Mouse (Mus musculus): ENCODE data around the gene Ngdn. TPM values are rescaled to one million over a fixed set of nuclear protein-coding genes. Genes with fewer than 3 reads are reported as not detected.

The Ngdn gene
- polyA plus RNA-seq, 1 experiment from 2014 or later, result 69.6 TPM

DNA sequence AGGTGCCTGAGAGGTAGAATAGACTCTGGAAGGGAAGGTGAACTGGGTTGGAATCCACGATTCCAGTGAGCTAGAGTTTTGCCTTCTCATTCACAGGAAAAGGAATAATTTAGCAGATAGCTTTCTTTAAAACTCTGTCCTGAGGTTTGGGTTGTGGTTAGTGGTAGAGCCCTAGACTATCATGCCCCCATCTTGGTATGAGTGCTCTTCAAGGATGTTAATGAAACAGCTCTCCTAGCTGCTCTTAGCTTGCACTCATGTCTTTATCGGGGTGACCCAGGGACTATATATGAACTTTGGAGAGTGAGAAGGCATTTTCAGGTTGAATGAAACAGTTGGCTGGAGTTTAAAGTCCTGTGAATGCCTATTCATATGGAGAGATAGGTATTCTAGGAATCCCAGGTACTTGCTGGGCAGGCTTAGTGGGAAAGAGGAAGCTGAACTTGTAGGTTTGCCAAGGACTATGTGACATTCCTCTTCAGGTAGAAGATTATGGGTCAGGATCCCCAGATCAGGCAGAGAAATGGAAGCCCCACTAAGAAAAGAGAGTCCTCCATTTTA, 32.8 kb downstream of the Ngdn start:
- Histone ChIP-seq H3K36me3 (no peaks in the 10 kb centered on the region), H3K27me3 (no peaks in the 10 kb centered on the region), H3K4me1 (0 out of 2 replicates have a peak, but pooled peaks cover 8% of the 10 kb centered on the region), H3K4me3 (no peak overlapping the region), H3K27ac (replicated peaks) (no peak overlapping the region), H3K9me3 (no peaks in the 10 kb centered on the region), H3K4me2 (replicated peaks) (no peak overlapping the region), H3K9ac (replicated peaks) (no peak overlapping the region)
- no peak for ATAC-seq (ENCODE audit: low FRiP score, low read depth)
- 86% methylated on average over 2 of the region's 2 CpGs for WGBS

DNA sequence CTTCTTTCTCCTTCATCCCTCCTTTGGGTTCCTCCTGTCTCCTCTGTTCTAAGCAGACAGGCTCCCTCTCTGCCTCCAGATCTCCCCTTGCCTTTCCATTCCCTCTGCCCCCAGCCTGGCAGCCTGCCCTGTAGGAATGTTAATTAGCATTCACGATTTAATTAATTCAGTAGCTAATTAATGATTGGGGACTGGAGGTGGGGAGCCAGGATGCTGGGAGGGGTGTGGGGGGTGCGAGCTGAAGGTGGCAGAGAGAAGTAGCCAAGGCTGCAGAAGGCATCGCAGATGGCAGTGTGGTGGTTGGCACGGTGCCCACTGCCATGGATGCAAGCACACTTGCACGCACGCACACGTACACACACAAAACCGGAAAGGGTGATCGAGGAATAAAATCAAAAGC, 37.2 kb downstream of the Ngdn start:
- WGBS, result 87% methylated on average over 9 of the region's 9 CpGs
- Histone ChIP-seq H3K27me3 (no peaks in the 10 kb centered on the region), H3K4me3 (no peak overlapping the region), H3K9me3 (no peaks in the 10 kb centered on the region), H3K27ac (replicated peaks) (0 out of 2 replicates have a peak overlapping the region, but pooled peaks have one; percentile 15), H3K4me2 (replicated peaks) (no peak overlapping the region), H3K36me3 (no peaks in the 10 kb centered on the region), H3K4me1 (peaks cover 21% of the 10 kb centered on the region; the same call in 1 of the 2 replicates), H3K9ac (replicated peaks) (no peak overlapping the region)
- peak; percentile 50 for ATAC-seq (ENCODE audit: low FRiP score, low read depth)

DNA sequence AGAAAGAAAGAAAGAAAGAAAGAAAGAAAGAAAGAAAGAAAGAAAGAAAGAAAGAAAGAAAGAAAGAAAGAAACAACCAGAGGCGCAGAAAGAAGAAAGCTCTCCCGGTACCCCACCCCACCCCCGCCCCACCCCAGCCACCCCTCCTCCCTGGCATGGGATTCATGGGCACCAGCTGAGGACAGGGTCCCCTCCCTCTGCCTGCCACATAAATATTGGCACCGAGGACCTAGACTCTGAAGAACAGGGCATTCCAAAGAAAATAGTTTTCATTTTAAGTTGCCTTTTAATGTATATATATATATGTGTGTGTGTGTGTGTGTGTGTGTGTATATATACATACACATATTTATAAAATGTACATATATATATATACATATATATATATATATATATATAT, 37.8 kb downstream of the Ngdn start:
- Histone ChIP-seq H3K9me3 (no peaks in the 10 kb centered on the region), H3K4me2 (replicated peaks) (no peak overlapping the region), H3K9ac (replicated peaks) (no peak overlapping the region), H3K27me3 (no peaks in the 10 kb centered on the region), H3K4me3 (no peak overlapping the region), H3K27ac (replicated peaks) (no peak overlapping the region), H3K36me3 (no peaks in the 10 kb centered on the region), H3K4me1 (peaks cover 21% of the 10 kb centered on the region; the same call in 1 of the 2 replicates)
- no peak for ATAC-seq (ENCODE audit: low FRiP score, low read depth)
- WGBS, result 82% methylated on average over 4 of the region's 4 CpGs

DNA sequence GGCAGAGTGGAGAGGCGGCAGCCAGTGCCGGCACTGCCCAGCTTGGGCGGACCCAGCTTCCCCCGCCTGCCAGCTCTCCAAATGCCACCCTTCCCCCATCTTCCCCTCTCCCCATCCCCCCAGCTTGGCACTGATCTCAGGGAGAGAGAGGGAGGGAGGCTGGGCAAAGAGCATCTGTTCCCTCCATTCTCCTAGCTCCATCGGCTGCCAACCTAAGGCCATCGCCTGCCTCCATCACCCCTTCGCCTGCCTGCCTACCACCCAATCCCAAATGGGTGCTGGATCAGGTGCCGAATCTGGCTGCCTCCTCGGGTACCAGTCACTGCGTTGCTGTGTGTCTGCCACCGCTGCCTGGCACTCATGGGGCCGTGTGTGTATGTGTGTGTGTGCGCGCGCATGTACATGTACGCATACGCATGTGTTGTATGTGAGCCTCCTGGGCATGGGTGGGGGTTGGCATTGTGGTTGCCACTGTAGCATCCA, 38.5 kb downstream of the Ngdn start:
- Histone ChIP-seq H3K4me3 (no peak overlapping the region), H3K4me1 (peaks cover 21% of the 10 kb centered on the region; the same call in 1 of the 2 replicates), H3K4me2 (replicated peaks) (no peak overlapping the region), H3K9me3 (no peaks in the 10 kb centered on the region), H3K36me3 (no peaks in the 10 kb centered on the region), H3K27ac (replicated peaks) (no peak overlapping the region), H3K27me3 (no peaks in the 10 kb centered on the region), H3K9ac (replicated peaks) (no peak overlapping the region)
- ATAC-seq (ENCODE audit: low FRiP score, low read depth), result peak; percentile 58; the same call in 1 of the 2 replicates
- 91% methylated on average over 17 of the region's 17 CpGs for WGBS

DNA sequence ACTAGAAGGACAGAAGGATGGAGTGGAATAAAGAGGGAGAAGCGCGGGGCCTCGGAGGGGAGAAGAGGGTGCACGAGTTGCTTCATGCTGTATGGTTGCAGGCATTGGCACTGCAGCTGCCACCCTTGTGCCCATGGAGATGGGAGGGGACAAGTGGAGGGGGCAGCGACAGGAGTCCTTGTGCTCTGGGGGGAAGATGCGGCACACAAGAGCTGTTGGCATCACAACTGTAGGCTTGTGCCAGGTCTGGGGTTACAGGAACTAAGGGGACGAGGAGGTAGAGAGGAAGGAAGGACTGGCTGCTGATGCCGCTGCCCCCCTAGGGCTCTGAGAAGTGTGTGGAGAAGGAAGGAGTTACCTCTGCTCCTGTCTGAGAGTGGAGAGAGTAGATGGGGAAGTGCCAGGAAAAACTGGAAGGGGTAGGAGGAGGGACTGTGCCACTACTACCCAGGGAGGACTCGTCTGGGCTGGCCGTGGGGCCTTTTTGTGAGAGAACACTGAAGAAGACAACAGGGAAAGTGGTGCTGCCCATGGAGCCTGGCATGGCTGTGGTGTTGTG, 39.0 kb downstream of the Ngdn start:
- no peak overlapping the region for H3K27ac ChIP-seq (replicated peaks)
- H3K4me2 ChIP-seq (replicated peaks), result no peak overlapping the region
- H3K27me3 ChIP-seq, result no peaks in the 10 kb centered on the region
- no peaks in the 10 kb centered on the region for H3K36me3 ChIP-seq
- no peak overlapping the region for H3K4me3 ChIP-seq
- no peaks in the 10 kb centered on the region for H3K9me3 ChIP-seq
- peaks cover 21% of the 10 kb centered on the region; the same call in 1 of the 2 replicates for H3K4me1 ChIP-seq
- WGBS, result 88% methylated on average over 10 of the region's 10 CpGs
- ATAC-seq (ENCODE audit: low FRiP score, low read depth), result no peak
- no peak overlapping the region for H3K9ac ChIP-seq (replicated peaks)

DNA sequence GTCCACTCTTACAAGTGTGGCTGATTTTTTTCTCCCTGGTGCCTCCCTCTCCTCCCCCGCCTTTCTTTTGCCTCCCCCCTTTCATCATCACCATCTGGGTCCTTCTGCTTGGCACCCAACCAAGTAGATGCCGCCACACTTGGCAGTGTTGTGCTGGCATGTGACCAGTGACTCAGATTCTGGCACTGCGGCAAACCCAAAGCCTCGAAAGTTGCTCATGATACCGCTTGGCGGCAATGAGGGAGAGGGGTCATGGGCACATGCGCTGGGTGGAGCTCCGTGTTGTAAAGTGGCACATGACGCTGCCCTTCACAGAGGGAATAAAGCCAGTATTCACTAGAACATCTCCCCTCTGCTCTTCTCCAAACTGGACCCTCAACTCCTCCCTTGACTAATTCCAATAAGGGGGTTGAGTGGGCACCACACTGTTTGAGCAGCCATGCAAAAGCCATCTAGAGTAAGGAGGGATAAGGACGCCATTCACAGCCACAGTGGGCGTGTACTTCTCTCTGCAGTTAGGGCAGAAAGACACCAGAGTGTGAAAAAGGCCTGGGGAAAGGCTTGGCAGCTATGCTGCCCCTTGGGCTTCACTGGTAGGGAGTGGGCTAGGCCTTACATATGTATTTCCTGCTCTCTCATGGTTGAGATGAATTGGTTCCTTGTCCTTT, 40.0 kb downstream of the Ngdn start:
- no peak overlapping the region for H3K4me3 ChIP-seq
- H3K27ac ChIP-seq (replicated peaks), result no peak overlapping the region
- no peak for ATAC-seq (ENCODE audit: low FRiP score, low read depth)
- H3K27me3 ChIP-seq, result no peaks in the 10 kb centered on the region
- no peak overlapping the region for H3K9ac ChIP-seq (replicated peaks)
- H3K4me1 ChIP-seq, result peaks cover 27% of the 10 kb centered on the region
- H3K4me2 ChIP-seq (replicated peaks), result no peak overlapping the region
- no peaks in the 10 kb centered on the region for H3K9me3 ChIP-seq
- WGBS, result 82% methylated on average over 11 of the region's 11 CpGs
- H3K36me3 ChIP-seq, result no peaks in the 10 kb centered on the region

DNA sequence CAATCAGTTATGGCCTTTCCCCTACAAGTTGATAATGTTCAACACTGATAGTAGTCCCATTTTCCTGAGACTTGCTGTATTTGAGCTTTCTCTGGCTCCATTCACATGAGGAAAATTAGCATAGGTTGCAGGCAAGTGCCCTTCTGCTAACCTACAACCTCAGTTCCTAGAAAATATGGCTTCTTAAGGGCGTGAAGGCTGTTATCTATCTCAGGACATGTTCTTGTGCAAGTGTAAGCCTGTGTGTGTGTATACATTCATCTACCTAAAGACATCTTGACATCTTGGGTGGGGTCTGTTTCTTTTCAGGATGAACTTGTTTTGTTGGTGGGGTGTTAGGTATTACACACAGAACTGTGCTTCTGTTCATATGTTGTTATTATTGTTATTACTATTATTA, 43.8 kb downstream of the Ngdn start:
- Histone ChIP-seq H3K4me3 (no peak overlapping the region), H3K36me3 (peaks cover 13% of the 10 kb centered on the region), H3K9ac (replicated peaks) (no peak overlapping the region), H3K27ac (replicated peaks) (no peak overlapping the region), H3K27me3 (no peaks in the 10 kb centered on the region), H3K4me1 (peaks cover 38% of the 10 kb centered on the region), H3K9me3 (no peaks in the 10 kb centered on the region), H3K4me2 (replicated peaks) (no peak overlapping the region)
- ATAC-seq (ENCODE audit: low FRiP score, low read depth), result no peak
- 88% methylated on average over 1 of the region's 1 CpGs for WGBS

DNA sequence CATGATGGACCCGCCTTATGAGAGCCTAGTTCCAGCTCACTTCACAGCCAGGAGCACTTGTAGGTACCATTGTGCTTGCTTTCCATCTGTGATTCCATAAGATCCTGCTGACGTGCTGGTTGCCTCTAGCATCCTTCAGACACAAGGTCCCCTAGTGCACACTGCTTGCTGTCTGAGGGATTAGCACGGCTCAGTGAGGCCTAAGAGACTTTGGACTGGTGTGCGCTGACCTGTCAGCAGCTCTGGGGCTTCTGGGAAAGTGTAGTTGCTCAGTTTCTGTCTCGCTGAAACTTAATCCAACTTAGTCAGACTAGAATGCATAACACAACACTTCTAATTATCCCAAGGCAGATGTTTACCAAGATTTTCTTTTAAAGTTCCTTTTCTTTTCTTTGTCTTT, 44.7 kb downstream of the Ngdn start:
- Histone ChIP-seq H3K9me3 (no peaks in the 10 kb centered on the region), H3K27ac (replicated peaks) (peak overlapping the region; percentile 52; the same call in 1 of the 2 replicates), H3K36me3 (peaks cover 22% of the 10 kb centered on the region), H3K4me1 (peaks cover 32% of the 10 kb centered on the region), H3K4me3 (no peak overlapping the region), H3K27me3 (peaks cover 2% of the 10 kb centered on the region; the same call in 1 of the 2 replicates), H3K9ac (replicated peaks) (no peak overlapping the region), H3K4me2 (replicated peaks) (no peak overlapping the region)
- no peak for ATAC-seq (ENCODE audit: low FRiP score, low read depth)
- 22% methylated on average over 5 of the region's 5 CpGs for WGBS

DNA sequence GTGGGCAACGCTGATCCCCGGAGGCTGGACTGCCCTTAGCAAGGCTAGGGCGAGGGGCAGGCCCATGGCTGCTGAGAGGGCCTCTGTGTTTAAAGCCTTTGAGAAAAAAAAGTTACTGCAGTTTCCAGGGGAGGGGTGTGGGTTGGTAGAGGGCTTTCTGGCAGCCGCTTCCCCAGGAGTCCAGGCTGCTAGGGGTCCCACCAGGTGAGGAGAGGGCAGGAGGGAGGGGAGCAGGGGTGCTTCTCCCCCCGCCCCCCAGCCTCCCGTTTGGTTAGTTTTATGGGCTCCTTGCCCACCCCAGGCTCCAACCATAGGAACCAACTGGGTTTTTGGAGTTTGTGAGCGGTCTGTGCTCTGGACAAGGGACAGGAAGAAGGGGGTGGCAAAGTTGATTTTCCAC, 46.6 kb downstream of the Ngdn start:
- Histone ChIP-seq H3K36me3 (peaks cover 41% of the 10 kb centered on the region), H3K9me3 (no peaks in the 10 kb centered on the region), H3K4me1 (peaks cover 32% of the 10 kb centered on the region), H3K27me3 (peaks cover 3% of the 10 kb centered on the region; the same call in 1 of the 2 replicates), H3K4me2 (replicated peaks) (no peak overlapping the region), H3K27ac (replicated peaks) (no peak overlapping the region), H3K4me3 (no peak overlapping the region), H3K9ac (replicated peaks) (no peak overlapping the region)
- no peak for ATAC-seq (ENCODE audit: low FRiP score, low read depth)
- WGBS, result 43% methylated on average over 7 of the region's 7 CpGs

DNA sequence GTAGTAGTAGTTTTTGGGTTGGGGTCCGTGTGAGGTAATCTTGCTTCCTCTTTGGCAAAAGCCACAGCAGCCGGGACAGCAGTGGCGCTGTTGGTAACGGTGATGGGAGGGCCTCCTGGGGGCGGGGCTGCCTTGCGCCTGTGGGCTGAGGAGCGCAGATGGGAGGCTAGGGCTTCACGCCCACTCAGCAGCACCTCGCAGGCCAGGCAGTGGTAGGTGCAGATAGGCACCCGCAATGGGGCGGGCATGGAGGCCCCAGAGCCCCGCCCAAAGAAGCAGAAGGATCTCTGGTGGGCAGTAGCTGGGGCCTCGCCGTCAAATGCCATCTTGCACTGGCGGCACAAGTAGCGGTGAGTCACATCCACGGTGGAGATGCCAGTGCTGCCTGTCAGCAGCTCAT, 47.4 kb downstream of the Ngdn start:
- Histone ChIP-seq H3K36me3 (peaks cover 49% of the 10 kb centered on the region), H3K27me3 (peaks cover 3% of the 10 kb centered on the region; the same call in 1 of the 2 replicates), H3K9ac (replicated peaks) (no peak overlapping the region), H3K4me2 (replicated peaks) (no peak overlapping the region), H3K4me3 (no peak overlapping the region), H3K4me1 (peaks cover 32% of the 10 kb centered on the region), H3K27ac (replicated peaks) (no peak overlapping the region), H3K9me3 (no peaks in the 10 kb centered on the region)
- peak; percentile 47 for ATAC-seq (ENCODE audit: low FRiP score, low read depth)
- WGBS, result 32% methylated on average over 17 of the region's 17 CpGs

DNA sequence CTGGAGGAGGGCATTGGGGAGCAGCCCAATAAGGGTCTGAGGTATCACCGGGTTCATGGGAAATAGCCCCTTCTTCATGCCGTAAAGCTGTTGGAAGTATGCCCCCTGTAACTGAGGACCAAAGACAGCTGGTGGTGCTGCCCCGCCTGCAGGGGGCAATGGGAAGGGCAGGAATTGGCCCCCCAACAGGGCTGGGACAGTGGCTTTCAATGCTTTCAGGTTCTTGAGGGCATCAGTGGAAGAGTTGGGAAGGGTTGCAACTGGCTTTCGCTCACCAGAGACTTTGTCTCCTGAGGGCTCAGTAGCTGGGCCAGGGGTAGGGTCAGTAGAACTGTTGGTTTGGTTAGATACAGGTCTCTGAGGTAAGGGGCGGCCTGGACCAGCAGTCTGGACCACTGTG, 47.9 kb downstream of the Ngdn start:
- WGBS, result 86% methylated on average over 5 of the region's 5 CpGs
- Histone ChIP-seq H3K4me1 (peaks cover 32% of the 10 kb centered on the region), H3K4me2 (replicated peaks) (no peak overlapping the region), H3K4me3 (no peak overlapping the region), H3K36me3 (peaks cover 54% of the 10 kb centered on the region), H3K27me3 (peaks cover 3% of the 10 kb centered on the region; the same call in 1 of the 2 replicates), H3K9ac (replicated peaks) (no peak overlapping the region), H3K9me3 (no peaks in the 10 kb centered on the region), H3K27ac (replicated peaks) (no peak overlapping the region)
- 0 out of 2 replicates have a peak, but pooled peaks have one; percentile 17 for ATAC-seq (ENCODE audit: low FRiP score, low read depth)
